Mouse (Mus musculus): ENCODE results near the gene Fam69a. TPM values are rescaled to one million over a fixed set of nuclear protein-coding genes. Genes with fewer than 3 reads are reported as not detected.
A peak's percentile ranks its signal among the peaks of the same experiment; 100 is the strongest.
"Not testable (repeated sequence)": the region's sequence is repeated elsewhere in the genome, so short reads cannot be mapped to it uniquely, and the experiment has no call there.

Gene Fam69a
- total RNA-seq (2021): 10 to 100 TPM; 11.6 to 13.5 TPM

DNA sequence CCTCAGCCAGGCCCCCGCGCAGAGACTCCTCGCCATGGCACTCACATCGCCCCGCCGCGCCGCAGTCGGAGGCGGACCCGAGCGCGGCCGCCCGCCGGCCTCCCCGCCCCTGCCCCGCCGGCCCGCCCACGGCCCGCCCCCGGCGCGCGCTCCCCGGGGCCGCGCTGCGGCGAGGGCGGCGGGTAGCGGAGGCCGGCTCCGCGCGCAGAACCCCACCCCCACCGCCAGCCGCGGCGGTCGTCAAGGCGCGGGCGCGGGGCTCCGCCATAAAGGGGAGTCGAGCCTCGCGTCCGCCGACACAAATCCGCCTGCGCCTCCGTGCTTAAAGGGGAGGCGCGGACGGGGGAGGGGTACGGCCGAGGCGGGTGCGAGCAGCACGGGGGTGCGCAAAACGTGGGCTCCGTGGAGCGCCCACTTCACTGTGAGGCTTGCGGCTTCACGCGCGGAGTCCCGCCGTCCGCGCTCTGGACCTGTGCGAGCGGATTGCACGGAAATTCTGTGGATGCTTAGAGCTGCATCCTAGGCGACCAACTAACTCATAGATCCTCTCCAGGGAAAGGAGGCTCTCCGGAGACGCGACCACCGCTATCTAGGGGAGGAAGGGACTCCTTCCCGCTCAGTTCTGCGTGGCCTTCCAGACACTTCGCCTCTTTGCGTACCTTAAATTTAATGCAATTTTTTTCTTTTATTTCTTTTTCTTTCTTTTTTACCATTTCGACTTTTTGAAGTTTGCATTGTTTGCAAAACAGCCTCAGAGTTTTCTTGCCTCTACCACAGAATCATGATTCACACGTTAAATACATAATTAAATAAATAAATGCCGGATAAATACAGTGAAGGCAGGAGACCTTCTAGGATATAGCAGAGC, at the start of gene Fam69a:
TSS of gene Fam69a (minus strand) at position 119 of the 868 bp plus-strand sequence.
- DNase-seq: peak; percentile 90

DNA sequence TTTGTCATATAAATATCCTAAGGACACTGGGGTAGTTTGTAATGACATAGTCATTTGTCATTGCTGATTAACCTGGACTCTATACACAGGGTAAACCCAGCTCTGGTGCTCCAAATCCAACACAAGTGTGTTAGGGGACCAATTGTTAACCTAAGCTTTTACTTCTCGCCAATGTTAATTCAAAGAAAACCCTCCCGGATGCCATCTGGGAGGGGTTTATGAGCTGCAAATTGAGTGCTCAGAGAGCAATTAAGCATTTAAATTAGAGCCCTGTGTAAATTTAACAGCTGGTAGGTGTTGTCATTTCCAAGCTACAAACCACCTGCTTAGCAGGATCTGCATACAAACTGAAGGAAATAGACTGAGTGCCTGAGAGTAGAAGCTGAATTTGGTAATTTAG, 48.6 kb upstream of the Fam69a start:
- no peak for DNase-seq

DNA sequence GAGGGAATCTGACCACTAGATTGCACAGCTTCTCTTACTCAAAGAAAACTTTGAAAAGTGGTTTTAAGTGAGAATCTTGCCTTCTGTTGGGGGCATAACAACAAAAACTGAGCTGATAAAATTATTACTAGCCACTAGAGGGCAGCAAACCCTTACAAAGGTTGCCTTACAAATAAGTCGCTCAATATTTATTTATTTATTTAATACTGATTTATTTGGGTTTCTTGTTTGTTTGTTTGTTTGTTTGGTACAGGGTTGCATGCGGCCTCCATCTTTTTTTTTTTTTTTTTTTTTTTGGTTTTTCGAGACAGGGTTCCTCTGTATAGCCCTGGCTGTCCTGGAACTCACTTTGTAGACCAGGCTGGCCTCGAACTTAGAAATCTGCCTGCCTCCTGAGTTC, 47.3 kb upstream of the Fam69a start:
- DNase-seq: peak; percentile 18

DNA sequence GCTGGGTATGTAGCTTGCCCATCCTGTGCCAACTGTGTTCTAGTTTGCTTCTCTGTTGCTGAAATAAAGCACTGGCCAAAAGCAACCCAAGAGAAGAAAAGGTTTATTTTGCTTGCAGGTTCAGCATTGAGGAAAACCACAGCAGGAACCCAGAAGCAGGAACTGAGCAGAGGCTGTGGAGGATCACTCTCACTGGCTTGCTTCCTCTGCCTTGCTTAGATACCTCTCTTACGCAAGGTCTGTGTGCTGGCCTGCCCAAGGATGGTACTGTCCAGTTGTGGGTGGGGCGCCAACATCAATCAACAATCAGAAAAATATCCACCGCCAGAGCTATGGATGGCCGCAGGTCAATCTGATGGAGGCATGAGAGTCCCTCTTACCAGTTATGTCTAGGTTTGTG, 44.4 kb upstream of the Fam69a start:
- DNase-seq: no peak

DNA sequence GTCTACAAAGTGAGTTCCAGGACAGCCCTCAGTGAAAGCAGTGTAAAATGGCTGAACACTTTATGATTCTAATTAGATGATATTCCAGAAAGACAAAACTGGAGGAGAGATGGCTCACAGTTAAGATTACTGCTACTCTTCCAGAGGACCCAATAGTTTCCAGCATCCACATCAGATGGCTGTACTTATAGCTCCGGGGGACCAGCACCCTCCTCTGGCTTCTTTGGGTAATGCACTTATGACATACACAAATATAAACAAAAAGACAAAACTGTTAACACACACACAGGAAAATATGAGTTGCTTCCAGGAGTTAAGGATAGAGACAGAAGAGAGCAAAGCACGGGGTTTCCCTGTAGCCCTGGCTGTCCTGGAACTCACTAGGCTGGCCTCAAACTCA, 43.1 kb upstream of the Fam69a start:
- DNase-seq: peak; percentile 33

DNA sequence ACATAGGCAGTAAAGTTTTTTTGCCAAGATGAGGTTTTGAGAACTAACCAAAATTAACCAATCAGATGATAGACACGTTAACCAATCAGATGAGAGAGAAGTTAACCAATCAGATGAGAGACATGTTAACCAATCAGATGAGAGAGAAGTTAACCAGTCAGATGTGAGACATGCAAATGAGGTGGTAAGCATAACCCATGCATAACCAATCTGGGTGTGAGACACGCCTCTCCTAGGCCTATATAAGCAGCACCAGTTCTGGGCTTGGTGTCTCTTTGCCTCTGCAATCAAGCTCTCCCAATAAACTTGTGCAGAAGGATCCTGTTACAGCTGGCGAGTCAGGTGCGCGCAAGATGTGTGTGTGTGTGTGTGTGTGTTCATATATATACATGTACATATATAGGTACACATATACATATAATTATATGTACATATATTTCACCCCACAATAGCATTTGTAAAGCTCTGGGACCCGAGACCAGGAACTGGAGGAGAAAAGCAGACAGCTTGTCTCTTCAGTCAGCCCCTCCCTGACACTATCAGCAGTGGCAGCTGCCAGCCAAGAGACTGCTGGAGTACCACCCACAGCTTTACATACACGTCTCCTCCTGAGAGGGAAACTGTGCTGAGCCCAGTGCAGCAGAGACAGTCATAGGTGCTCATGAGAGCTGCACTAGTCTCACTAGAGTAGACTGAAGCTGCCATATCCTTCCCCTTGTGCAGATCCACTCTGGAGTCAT, 42.1 kb upstream of the Fam69a start:
- not testable (repeated sequence) for DNase-seq

DNA sequence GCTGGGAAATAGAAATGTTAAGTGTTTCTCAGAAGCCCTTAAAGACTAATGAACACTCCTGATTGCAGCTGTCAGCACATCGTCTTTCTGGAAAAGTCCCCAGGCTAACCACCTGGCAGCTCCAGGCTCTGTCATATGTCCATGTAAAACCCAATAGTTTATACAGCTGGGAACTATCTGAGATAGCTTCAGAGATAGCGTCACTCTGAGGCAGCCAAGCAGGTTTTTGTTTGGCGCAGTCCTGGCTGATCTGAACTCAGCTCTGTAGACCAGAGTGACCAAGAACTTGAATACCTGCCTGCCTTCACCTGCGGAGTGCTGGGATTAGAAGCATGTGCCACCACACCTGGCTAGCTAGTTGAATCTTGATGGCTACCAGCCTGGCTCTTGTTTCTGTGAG, 41.3 kb upstream of the Fam69a start:
- DNase-seq: peak; percentile 14

DNA sequence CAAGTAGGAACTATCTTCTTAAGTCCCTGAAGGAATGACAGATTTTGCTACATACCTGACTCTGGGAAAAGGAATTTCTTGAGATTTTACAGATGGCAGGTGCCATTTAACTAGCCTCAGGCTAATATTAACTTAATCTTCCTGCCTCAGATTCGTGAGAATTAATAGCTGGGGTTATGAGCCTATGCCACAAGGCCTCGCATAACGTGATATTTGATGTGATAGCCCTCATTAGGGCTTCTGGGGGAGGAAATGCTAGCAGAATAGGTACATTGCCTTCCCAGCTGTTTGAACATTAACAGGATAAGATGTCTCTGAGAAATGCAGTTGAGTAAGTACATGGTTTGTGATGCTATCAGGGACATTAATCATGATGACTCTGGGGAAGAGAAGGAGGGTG, 34.5 kb upstream of the Fam69a start:
- DNase-seq: no peak

DNA sequence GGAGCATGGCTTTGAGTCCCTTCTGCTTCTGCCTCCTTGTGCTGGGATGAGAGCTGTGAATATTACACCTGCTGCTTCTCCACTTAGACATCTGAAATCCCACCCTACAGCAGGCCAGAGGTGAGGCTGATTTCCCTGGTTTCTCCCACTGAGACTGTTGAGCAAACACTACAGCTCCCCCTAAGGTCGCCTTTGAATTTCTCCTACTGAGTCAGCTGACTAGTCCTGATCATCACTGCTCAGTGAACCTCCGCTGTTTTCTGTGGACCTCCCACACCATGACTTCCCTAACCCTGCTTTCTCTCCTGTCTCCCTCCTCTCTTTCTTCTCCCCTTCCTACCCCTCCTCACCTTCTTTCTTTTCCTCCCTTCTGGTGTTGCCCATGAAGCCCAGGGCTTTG, 32.5 kb upstream of the Fam69a start:
- DNase-seq: no peak

DNA sequence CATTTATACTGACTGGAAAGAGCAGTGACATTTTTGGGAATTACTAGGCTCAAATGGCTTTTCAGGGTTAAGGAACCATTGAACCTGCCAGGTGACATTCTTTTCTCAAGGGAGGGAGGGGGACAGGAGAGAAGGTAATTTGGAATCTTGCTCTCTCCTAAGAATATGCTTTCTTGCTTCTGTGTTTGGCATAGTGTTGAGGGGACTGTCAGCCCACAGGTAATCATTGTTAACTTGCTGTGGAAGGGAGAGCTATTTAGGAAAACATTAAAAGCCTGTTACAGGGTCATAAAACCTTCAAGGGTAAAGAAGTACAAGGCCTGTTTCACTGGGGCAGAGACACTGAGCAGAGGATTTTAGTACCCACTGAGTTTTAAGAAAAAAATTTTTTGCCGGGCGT, 30.3 kb upstream of the Fam69a start:
- no peak for DNase-seq

DNA sequence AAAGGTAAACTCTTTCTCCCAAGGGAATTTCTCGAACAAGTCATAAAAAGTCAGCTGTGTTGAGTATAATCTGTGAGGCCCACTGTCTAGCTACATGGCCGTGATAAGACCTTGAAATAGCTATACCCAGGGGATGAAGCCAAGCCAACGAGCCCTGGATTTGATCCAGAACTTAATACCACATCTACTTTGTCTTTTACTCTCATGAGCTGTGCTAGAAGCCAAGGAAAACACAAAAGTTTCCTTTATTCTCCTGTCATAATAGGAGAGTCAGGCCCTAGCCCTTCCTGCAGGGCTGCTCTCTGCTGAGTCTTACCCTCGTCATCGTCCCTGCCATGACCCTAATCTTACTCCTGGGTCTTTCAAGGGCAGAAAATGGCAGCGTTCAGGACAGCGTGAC, 28.5 kb upstream of the Fam69a start:
- peak; percentile 69 for DNase-seq

DNA sequence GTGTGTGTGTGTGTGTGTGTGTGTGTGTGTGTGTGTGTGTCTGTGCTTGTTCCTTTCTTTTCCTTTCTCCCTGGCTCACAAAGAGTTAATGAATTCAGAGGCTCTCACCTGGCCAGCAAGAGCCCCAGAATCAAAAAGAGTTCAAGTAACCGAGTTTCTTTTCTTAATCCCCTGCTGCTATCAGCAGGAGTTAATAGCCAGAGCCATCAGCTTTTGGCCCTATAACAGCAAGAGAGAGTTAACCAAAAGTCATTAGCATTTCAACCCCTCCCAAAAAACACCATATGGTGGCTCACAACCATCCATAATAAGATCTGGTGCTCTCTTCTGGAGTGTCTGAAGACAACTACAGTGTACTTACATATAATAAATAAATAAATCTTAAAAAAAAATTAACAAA, 27.3 kb upstream of the Fam69a start:
- DNase-seq: no peak

DNA sequence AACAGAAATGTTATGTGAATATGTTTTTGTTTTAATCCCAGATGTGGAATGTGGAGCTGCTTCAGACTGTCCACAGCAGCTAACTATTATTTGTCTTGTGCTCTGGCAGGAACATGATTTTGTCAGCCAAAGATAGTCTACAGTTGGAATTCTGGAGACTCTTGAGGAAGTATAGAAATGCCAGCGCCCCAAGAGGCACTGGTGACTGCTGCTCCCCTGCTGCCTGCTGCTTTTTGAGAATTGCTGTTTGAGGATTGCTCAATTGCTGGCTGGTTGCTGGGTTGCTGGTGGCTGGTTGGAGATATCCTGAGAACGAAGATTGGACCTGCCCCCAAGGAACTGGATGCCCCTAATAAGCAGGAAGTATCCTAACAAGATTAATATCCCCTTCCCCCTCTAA, 22.8 kb upstream of the Fam69a start:
- DNase-seq: no peak

DNA sequence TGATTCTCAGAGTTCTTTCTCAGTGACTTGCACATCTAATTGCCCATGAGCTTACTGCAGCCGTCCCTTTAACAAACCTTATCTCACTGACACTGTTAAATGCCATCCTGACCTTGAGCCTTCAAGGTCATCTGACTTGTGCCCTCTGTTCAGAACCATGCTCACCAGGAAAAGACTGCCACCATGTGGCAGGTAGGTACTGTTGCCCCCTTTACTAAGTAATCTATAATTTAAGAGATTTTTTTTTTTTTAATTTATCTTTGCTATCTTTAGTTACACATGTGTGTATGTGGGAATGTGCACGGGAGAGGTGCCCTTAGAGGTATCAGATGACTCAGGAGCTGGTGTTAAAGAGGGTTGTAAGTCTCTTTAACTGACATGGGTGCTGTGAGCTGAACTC, 18.2 kb upstream of the Fam69a start:
- no peak for DNase-seq

DNA sequence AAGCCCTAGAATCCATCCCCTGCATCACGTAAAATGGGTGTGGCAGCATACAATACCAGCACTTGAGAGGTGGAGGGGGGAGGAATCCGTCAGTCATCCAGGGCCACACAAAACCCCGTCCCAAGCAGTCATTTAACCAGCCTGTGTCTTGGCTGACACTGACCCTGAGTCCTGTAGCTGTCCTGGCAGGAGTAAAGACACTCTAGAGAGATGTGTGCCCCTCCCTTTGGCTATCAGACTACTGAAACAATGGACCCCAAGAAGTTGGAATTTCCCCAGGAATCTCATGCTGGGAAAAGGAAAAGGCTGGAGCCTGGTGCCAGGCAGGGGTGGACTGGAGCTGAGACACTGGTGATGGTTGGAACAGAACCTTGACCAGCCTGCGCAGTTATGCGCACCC, 15.8 kb upstream of the Fam69a start:
- no peak for DNase-seq

DNA sequence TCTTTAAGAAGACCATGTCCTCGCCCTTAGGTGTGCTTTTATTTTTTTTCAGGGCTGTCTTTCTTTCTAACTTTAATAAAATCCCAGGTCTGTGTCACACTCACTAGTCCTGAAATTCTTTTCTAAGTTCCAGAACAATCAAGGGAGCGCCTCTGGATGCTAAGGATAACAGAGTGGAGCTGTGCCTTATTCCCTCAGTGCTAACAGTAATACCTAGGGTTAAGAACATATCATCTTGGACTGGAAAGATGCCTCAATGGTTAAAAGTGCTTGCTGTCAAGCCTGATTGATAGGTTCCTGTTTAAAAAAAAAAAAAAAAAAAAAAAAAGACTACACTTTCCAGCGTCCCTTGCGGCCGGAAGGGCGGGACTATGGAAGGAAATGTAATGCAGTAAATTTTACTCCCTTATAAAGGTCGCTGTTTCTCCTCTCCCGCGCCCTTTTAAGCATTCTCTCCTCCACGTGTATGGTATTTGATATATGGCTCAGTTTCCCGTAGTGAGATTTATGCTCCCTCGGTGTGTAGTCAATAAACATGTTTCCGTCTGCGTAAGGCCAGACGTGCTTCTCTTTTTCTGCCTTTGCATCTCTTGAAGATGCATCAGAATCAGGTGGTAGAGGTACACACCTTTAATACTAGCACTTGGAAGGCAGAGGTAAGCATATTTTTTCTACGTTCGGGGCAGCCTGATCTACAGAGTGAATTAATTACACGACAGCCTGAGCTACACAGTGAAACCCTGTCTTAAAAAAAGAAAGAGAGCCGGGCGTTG, 14.1 kb upstream of the Fam69a start:
- DNase-seq: peak; percentile 56

DNA sequence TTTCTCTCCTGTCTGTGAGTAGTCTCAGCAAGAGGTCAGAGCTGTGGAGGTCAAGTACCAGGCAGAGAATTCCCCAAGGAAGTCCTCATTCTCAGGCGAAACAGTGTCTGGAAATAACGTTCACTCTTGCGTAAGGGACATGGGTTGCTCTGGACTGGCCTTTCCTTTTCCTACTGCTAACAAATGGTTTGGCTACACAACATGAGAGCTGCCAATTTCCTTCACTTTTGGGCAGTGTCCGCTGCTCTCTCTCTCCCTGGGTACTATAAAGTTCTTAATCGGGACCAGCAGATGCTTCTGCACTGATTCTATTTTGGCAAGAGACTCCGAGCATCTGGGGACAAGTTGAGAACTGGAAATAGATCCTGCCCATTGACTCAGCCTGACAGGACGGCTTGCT, 10.8 kb upstream of the Fam69a start:
- DNase-seq: peak; percentile 31

DNA sequence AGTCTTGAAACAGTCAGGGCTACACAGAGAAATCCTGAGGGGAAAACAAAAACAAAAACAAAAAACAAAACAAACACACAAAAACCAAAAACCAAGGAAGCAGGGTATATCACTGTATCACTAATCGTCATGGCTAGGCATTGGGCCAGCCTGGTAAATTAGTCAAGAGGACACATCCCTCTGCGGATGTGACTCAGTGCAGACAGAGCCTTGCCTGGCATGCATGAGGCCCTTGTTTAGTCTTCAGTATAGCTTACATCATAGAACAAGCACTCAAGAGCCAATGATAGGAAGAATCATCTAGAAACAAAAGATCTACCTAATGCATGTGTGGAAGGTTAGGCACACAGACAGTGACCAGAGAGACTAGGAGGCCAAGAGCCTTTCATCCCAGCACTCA, 9.1 kb upstream of the Fam69a start:
- no peak for DNase-seq

DNA sequence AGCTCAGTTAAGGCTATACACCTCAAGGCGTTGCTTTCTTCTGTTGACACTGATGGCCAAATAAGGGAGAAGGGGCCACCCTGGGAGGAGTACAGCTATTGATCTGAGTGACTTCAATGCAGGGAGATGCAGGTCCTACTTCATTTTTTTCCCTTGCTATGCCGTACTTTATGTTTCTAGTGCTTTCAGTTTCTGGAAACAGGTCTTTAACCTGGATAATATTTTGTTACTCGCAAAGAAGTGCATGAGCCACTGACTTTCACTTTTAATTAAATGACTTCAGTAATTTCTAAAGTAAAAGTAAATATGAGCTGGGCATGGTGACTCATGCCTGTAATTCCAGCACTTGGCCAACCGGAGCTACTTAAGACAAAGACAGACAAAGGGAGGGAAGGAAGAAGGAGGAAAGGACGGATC, 958 bp upstream of the Fam69a start:
- no peak for DNase-seq

DNA sequence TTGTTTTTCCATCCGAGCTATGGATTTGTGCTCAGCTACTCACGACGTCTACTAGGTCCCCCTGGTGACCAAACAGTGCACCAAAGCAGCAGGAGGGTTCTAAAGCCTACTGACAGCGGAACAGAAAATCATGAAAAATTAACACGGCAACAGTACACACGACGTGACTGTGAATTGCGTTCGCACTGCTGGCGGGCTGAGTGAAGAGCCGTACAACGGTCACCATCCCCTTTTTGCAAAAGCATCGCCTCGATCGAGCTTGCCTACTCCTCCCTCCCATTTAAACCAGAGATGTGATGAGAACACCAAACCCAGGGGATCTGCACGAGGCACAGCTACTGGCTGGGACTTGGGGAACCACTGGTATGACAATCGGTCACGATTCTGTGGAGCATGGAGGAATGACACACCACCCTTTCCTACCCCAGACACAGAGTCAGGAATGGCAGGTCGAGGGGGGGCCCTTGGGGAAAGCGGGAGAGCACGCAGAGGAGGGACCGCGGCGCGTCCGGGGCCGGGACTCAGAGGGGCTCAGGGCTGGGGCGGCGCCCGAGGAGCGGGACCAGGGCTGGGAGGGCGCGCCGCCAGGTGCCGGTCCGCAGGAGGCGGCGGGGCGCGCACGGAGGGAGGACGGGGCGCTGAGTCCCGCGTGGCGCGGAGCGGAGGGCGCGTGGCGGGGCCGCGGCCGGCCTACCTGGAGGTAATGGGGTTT, 474 bp downstream of the Fam69a start:
- peak; percentile 60 for DNase-seq

DNA sequence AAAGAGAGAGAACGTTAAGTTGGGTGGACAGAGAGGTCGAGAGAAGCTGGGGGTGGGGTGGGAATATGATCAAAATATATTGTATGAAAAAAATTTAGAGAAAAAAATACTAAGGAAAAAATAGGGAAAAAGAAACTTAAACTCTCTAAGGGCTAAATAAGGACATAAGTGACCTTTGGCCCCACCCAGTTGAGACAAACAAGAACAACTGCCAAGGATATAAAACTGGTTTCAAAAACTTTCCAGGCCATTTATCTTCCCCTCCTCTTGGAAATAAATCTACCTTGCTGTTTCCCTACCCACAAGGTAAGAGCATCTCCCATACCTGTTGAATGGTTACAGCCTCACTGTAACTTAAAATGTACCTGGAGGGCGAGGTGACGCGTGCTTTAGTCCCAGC, 2.9 kb downstream of the Fam69a start:
- no peak for DNase-seq

DNA sequence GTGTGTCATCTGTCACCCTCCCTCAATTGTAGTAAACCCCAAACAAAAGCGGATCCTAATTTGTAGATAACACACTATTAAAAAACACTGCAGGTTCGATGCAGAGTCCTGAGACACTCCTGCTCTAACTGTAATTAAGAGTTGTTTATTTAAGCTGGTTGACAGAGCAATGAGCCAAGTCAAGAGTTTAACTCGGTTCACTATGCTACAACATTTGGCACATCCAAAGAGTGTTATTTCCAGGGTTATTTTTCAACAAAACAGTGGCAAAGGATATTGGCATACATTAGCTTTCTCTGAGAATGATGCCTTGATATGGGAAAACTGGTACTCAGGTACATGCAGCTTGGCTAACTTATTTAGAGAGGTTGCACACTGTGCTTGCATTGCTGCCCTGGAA, 4.9 kb downstream of the Fam69a start:
- no peak for DNase-seq

DNA sequence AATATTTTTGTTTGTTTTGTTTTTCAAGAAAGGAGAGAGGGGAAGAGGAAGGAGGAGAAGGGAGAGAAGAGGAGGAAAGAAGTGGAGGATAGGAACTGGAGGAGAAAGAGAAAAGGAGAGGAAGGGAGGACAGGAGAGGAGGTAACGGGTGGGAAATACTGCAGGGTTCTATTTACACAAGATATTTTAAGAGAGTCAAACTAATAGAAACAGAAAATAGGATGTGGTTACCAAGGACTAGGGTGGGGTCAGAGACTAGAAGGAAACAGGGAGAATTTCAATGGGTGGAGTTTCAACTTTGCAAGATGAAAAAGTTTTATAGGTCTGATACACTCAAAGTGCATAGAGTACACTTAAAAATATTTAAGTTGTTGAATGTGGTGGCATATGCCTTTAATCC, 7.0 kb downstream of the Fam69a start:
- no peak for DNase-seq
